Mouse (Mus musculus): ENCODE data around the gene Rnf150. TPM values are rescaled to one million over a fixed set of nuclear protein-coding genes. Genes with fewer than 3 reads are reported as not detected.

The Rnf150 gene
- total RNA-seq, 2 experiments from 2014 or later, result 0.17 to 0.96 TPM

- ATAC-seq (replicated peaks; ENCODE audit: low FRiP score, poor library complexity, severe bottlenecking), result no peak
Observed at GRCm38 (mm10) chr8:82931554-82931953, 68.4 kb downstream of the Rnf150 start.

- ATAC-seq (replicated peaks; ENCODE audit: low FRiP score, poor library complexity, severe bottlenecking), result no peak
Observed at GRCm38 (mm10) chr8:82936162-82936561, 73.0 kb downstream of the Rnf150 start.

- no peak for ATAC-seq (replicated peaks; ENCODE audit: low FRiP score, poor library complexity, severe bottlenecking)
Observed at GRCm38 (mm10) chr8:82936866-82937265, 73.7 kb downstream of the Rnf150 start.

- no peak for ATAC-seq (replicated peaks; ENCODE audit: low FRiP score, poor library complexity, severe bottlenecking)
Observed at GRCm38 (mm10) chr8:82939912-82940311, 76.8 kb downstream of the Rnf150 start.

GRCm38 (mm10) chr8:82943223-82944006 lies 80.3 kb downstream of the Rnf150 start:
- ATAC-seq (replicated peaks; ENCODE audit: low FRiP score, poor library complexity, severe bottlenecking), result no peak

- ATAC-seq (replicated peaks; ENCODE audit: low FRiP score, poor library complexity, severe bottlenecking), result no peak
Observed at GRCm38 (mm10) chr8:82945867-82946266, 82.7 kb downstream of the Rnf150 start.

GRCm38 (mm10) chr8:82946658-82947057 lies 83.5 kb downstream of the Rnf150 start:
- no peak for ATAC-seq (replicated peaks; ENCODE audit: low FRiP score, poor library complexity, severe bottlenecking)

- no peak for ATAC-seq (replicated peaks; ENCODE audit: low FRiP score, poor library complexity, severe bottlenecking)
Observed at GRCm38 (mm10) chr8:82955162-82955754, 92.1 kb downstream of the Rnf150 start.

GRCm38 (mm10) chr8:82959491-82959890 lies 96.3 kb downstream of the Rnf150 start:
- no peak for ATAC-seq (replicated peaks; ENCODE audit: low FRiP score, poor library complexity, severe bottlenecking)

- ATAC-seq (replicated peaks; ENCODE audit: low FRiP score, poor library complexity, severe bottlenecking), result no peak
Observed at GRCm38 (mm10) chr8:82959980-82960610, 96.9 kb downstream of the Rnf150 start.

GRCm38 (mm10) chr8:82964537-82964936 lies 101.4 kb downstream of the Rnf150 start:
- no peak for ATAC-seq (replicated peaks; ENCODE audit: low FRiP score, poor library complexity, severe bottlenecking)

GRCm38 (mm10) chr8:82967879-82968678 lies 104.9 kb downstream of the Rnf150 start:
- no peak for ATAC-seq (replicated peaks; ENCODE audit: low FRiP score, poor library complexity, severe bottlenecking)

GRCm38 (mm10) chr8:82969967-82970366 lies 106.8 kb downstream of the Rnf150 start:
- no peak for ATAC-seq (replicated peaks; ENCODE audit: low FRiP score, poor library complexity, severe bottlenecking)

GRCm38 (mm10) chr8:82972812-82973211 lies 109.7 kb downstream of the Rnf150 start:
- no peak for ATAC-seq (replicated peaks; ENCODE audit: low FRiP score, poor library complexity, severe bottlenecking)

GRCm38 (mm10) chr8:82973331-82973730 lies 110.2 kb downstream of the Rnf150 start:
- no peak for ATAC-seq (replicated peaks; ENCODE audit: low FRiP score, poor library complexity, severe bottlenecking)

GRCm38 (mm10) chr8:82981244-82981855 lies 118.2 kb downstream of the Rnf150 start:
- no peak for ATAC-seq (replicated peaks; ENCODE audit: low FRiP score, poor library complexity, severe bottlenecking)

- ATAC-seq (replicated peaks; ENCODE audit: low FRiP score, poor library complexity, severe bottlenecking), result no peak
Observed at GRCm38 (mm10) chr8:82982873-82983272, 119.7 kb downstream of the Rnf150 start.

- no peak for ATAC-seq (replicated peaks; ENCODE audit: low FRiP score, poor library complexity, severe bottlenecking)
Observed at GRCm38 (mm10) chr8:82983301-82983700, 120.1 kb downstream of the Rnf150 start.

- no peak for ATAC-seq (replicated peaks; ENCODE audit: low FRiP score, poor library complexity, severe bottlenecking)
Observed at GRCm38 (mm10) chr8:82992093-82992492, 128.9 kb downstream of the Rnf150 start.

Data from erythroblast, adult 5-6 weeks (primary cell).